Mouse (Mus musculus) layer of hippocampus, postnatal 14 days (tissue): ENCODE measurements around the gene Lrp11. TPM values are rescaled to one million over a fixed set of nuclear protein-coding genes. Genes with fewer than 3 reads are reported as not detected.
A peak's percentile ranks its signal among the peaks of the same experiment; 100 is the strongest.
"Not testable (repeated sequence)": the region's sequence is repeated elsewhere in the genome, so short reads cannot be mapped to it uniquely, and the experiment has no call there.

Source experiments
- DNase-seq, 2 experiments: peaks; one replicate each; pipeline ENCODE4 v3.0.0; 2021 to 2022; ENCODE audit warnings: low spot score in 2 of 2, mixed read lengths in 1 of 2
- long read RNA-seq, 2 experiments: library from polyadenylated mRNA; stranded (forward); transcript quantifications; one replicate each; pipeline ENCODE4 v2.0.0; 2021
- total RNA-seq, 2 experiments: library from RNA; stranded (reverse); gene quantifications; 2 replicates each; pipeline ENCODE4 v1.2.3; 2021

The Lrp11 gene
- total RNA-seq: 100 to 1,000 TPM; 161 to 173 TPM
- long read RNA-seq, experiment 1, transcript Lrp11-201 (7 exons, 3,386 nt): major isoform, 236 of 268 reads
- long read RNA-seq, experiment 1, transcript Lrp11-205 (3 exons, 976 nt): minor isoform, 5 of 268 reads
- long read RNA-seq, experiment 1, partial matches to known transcripts: 10 of 268 reads
- long read RNA-seq, experiment 1, other reads (novel, unspliced or antisense): 17 of 268 reads
- long read RNA-seq, experiment 2, transcript Lrp11-205 (3 exons, 976 nt): minor isoform, 8 of 264 reads
- long read RNA-seq, experiment 2, transcript Lrp11-201 (7 exons, 3,386 nt): major isoform, 221 of 264 reads
- long read RNA-seq, experiment 2, partial matches to known transcripts: 12 of 264 reads
- long read RNA-seq, experiment 2, other reads (novel, unspliced or antisense): 23 of 264 reads

DNA sequence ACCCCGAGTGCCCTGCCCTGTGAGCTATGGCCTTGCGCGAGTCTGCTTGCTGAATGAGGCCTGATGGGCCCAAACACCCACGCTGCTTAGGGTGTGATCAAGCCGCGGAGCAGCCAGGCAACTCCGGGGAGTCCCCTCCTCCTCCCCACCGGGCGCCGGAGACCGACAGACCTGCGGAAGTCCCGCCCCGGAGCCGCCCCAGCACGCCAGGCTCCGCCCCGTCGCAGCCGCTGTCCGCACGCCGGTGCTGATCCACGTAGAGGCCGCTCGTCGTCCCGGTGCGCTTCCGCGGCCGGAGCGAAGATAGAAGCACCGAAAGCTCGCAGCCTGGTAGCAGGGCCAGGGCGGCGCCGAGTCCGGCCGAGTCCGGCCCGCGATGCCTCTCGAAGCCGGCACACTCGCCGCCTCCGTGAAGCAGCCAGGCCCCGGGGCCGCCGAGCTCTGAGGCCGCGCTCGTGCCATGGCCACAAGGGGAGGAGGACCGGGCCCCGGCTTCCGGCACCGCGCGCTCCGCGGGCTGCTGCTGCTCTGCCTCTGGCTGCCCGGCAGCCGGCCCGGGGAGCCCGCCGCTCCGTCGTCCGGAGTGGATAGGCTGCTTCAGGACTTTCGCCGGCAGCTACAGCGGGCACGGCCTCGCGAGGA, at the start of gene Lrp11:
Gene Lrp11, plus strand, starts transcription at position 209 of the 642 bp plus-strand sequence.
- peak; percentile 86 to 87 for DNase-seq

- DNase-seq: peak; percentile 19 to 52
Measured at GRCm38 (mm10) chr10:7578002-7578401, 11.6 kb upstream of the Lrp11 start.

GRCm38 (mm10) chr10:7581401-7581800, 8.2 kb upstream of the Lrp11 start:
- peak in 1 of 2 experiments; percentile 50 for DNase-seq

- DNase-seq: peak; percentile 43 to 45
Measured at GRCm38 (mm10) chr10:7582157-7582890, 7.3 kb upstream of the Lrp11 start.

DNA sequence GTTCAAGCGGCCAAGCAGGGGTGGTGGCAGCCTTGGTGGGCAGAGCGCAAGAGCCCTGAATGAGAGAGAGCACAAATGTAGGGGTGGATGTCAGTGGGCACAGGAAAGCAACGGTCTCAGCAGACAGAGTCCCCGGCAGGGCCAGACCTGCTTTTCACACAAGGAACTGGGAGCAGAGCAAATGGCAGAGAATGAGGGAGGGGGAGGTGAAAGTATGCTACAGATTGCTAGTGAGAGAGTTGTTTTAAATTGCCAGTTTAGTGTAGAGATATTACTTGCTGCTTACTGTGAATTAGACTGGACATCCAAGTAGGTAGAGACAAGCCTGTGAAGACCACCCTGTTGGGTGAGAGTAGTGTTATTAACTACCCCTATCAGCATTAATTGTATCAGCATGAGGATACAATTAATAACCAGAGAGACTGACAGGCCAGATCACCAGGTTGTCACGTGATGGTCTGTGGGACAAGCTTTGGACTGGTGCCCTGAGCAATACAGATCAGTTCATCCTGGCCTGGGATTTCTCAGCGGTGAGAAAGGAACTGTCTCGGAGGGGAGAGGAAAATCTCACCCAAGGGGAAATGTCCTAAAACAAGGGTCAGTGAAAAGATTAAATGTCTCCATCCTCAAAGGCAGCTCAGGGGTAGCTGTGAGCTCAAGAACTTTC, 6.6 kb upstream of the Lrp11 start:
- peak; percentile 41 to 58 for DNase-seq

- DNase-seq: no peak
Measured at GRCm38 (mm10) chr10:7586771-7587170, 2.8 kb upstream of the Lrp11 start.

GRCm38 (mm10) chr10:7590234-7590689, 662 bp downstream of the Lrp11 start:
- DNase-seq: no peak

DNA sequence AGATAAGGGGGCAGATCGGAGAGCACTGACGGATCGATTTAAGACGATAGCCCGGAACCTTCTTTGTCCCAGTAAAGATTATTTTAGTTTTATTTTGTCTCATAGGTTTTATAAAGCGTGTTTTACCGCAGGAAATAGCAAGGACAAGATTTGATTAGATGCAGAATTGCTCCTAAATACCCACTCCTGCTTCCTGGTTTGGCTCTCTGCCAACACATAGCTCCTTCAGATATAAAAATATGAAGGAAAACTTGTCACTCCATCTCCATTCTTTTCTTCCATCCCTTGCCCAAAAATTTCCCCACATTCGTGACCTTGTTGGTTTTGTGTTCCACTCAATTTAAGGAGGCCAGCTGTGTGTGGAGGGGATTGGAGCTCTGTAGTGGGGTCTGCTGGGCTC, 1.2 kb downstream of the Lrp11 start:
- no peak for DNase-seq

GRCm38 (mm10) chr10:7594797-7595196, 5.2 kb downstream of the Lrp11 start:
- no peak for DNase-seq

GRCm38 (mm10) chr10:7596251-7596650, 6.7 kb downstream of the Lrp11 start:
- no peak for DNase-seq

DNA sequence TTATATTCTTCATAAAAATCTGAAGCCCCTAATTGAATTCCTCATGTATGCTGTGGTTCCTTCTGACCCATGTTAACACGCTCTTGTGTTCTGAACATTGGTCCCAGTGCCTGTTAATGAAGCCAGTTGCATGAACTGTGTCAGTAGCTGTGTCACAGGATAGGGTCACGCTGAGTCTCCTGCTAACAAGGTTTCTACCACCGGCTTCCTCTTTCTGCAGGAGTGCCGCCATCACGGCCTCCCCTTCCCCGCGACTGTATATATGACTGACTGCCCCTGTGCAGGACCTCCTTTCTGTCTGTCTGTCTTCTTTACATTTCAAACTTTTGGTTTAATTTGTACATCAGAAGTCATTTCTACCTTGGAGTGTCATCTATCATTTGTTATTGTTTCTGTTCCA, 8.6 kb downstream of the Lrp11 start:
- no peak for DNase-seq

DNA sequence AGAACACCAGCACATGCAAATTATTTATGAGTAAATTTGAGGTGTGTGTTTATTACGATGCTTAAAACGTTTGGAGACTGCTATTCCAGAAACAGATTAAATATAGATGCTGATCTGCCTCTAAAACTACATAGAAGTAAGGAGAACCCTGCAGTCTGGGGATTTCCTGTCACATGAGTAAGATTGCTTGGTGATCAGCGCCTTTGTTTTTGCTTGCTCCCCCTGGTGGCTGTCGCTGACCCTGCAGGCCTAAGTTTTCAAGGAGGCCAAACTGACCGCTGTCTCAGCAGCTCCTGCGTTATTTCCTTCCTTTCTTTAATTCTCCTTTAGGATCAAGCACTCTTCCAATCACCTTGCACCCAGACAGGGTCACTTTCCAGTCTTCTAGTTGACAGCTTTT, 11.0 kb downstream of the Lrp11 start:
- DNase-seq: peak; percentile 68 to 73

DNA sequence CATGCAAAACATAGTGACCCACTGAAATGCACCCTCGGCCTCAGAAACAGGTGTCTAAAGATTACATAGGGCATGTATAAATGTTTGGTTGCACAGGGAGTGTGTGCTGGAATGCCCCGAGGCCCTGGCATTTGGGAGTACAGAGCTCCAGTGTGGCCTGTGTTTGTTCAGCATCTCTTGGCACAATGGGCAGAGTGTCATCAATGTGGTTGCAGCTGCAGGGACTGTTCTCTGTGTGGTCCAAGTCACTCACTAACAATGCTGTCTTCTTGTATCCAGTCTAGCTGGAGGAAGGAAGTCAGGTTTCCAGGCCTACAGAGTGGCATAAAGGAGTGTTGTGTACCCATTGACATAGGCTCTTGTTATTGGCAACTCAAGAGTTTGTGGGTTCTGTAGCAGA, 15.6 kb downstream of the Lrp11 start:
- peak; percentile 11 to 23 for DNase-seq

GRCm38 (mm10) chr10:7606437-7606836, 16.8 kb downstream of the Lrp11 start:
- DNase-seq: no peak

DNA sequence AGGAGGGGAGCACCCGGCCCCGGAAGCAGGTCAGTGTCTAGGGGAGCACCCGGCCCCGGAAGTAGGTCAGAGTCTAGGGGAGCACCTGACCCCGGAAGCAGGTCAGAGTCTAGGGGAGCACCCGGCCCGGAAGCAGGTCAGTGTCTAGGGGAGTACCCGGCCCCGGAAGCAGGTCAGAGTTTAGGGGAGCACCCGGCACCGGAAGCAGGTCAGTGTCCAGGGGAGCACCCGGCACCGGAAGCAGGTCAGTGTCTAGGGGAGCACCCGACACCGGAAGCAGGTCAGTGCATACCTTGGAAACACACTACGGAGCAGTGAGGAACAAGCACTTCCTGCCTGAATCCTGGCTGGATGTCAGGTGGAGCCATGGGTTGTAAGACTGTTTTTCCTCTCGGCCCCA, 19.0 kb downstream of the Lrp11 start:
- DNase-seq: no peak

DNA sequence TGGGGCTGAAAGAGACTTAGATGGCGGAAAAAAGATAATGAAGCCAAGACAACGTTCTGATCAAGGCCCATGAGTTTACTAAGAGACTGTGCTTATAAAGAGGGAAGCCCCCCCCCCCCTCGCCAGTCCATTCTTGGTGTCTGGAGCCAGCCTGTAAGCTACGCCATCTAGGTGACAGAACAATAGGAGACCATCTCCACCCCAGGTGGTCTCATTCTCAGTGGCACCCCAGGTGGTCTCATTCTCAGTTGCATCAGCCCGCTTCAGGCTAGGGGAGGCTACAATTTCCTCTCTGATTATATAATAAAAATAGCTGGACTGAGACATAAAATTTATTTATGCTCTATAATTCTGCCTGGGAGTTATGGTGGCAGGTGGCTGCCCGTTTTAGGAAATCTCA, 22.0 kb downstream of the Lrp11 start:
- no peak for DNase-seq

DNA sequence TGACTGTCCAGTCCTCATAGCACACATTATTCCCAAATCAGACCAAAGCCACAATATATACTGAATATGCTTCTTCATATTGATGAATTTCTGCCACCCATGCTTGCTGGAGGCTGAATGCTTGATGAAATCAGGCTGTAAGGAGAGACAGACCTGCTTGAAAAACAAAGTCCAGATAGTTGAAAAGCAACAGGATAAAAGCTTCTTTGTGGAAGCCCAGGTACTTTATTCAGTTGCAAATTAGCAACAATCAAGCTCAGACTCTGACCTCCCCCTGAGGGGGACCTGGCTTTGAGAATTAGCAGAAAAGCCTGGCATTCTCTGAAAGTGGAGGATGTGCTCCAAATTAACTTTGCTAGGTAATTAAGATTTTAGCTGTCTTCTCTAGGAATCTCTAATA, 22.6 kb downstream of the Lrp11 start:
- DNase-seq: not testable (repeated sequence)

GRCm38 (mm10) chr10:7614834-7615233, 25.2 kb downstream of the Lrp11 start:
- DNase-seq: no peak

GRCm38 (mm10) chr10:7617146-7617545, 27.5 kb downstream of the Lrp11 start:
- not testable (repeated sequence) for DNase-seq

DNA sequence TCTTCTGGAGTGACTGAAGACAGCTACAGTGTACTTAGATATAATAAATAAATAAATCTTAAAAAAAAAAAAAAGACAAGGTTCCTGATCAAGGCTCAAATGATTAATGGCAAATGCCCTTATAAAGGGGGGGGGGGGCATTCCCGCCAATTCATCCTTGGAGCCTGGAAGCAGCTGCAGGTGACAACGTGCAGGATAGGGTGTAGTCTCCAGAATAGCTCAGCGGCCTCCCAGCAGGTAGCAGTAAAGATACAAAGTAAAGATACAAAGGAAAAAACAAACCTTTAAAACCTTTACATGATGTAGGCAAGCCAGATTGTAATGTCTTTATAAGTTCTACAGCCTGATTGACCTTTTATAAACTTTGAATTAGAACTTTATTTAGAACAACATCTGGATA, 28.0 kb downstream of the Lrp11 start:
- DNase-seq: not testable (repeated sequence)

- DNase-seq: no peak
Measured at GRCm38 (mm10) chr10:7619821-7620241, 30.2 kb downstream of the Lrp11 start.
